Mouse (Mus musculus) frontal cortex, adult (tissue): ENCODE measurements at regions not wholly inside any gene's neighbourhood (a gene's known extent, or its start where the extent isn't known, plus 50 kb on each side); places are given as distances from the start of the nearest gene placed in this dataset.

Experiments used
- ATAC-seq: cut with Nextera tagmentation; 2 replicates; pipeline ENCODE4 v1.9.2; 2017; ENCODE audit warnings: mild to moderate bottlenecking, moderate library complexity, mixed read lengths; ENCODE audit not compliant: low TSS enrichment

DNA sequence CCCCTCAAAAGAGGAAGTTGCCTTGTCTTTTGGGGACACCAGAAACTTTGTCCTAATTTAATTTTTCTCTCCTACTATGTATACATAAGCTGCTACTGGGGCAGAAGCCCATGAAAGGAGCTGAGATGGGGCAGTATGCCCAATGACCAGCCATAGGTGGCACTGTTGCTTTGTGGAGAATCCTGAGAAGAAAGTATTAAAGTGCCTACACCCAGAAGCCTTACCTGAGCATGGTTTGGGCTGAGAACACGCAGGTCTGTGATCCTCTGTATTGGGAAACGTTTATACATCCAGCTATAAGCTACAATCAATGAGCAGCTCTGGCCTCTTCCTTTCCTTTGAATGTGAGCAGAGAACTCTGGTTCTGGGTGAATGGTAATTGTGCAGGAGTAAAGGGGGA lies 1088.5 kb downstream of the Jrkl start:
- ATAC-seq: peak; percentile 55; the same call in 1 of the 2 replicates

DNA sequence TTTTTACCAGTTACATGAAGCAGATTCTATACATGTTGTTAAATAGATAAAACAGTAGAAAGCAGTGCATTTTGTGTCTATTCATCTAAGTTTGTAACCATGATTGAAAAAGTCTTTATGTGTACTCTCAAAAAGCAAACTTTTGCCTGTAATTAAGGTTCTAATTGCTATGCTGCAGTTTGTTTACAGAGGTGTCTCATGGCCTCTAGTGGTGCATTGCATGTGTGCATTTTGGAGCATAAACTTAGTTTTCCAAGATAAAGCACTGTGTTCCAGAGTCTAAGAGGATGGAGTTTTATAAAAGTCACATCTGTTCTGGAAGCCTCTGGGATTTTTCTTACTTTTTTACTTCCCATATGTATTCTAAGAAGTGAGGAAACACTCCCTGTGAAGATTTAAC lies 1132.3 kb downstream of the Jrkl start:
- no peak for ATAC-seq
